Comparison of ENCODE assay signal across 21 mouse cellular contexts in genomic region chr7:134448831-134449230, GRCm38 (mm10).
DNase-seq lines count a peak whose midpoint lies in the region; ATAC-seq lines count a peak whose summit lies in the region.
"Had no signal": no experiment of that assay in that cellular context is flagged by ENCODE, and none has a peak within 500 bp of the region (broad histone marks: within the 10 kb centered on the region; RNA-seq: fewer than 3 reads in every experiment).

No protein-coding gene starts in this region.

- ATAC-seq in intestine, embryonic 14.5 days (replicated peaks; ENCODE audit: low FRiP score, low TSS enrichment, low read depth), result no peak
- ATAC-seq in intestine, embryonic 15.5 days, result no peak
- ATAC-seq: forebrain, embryonic 14.5 days; forebrain, embryonic 16.5 days had no signal

- no peaks in the 10 kb centered on the region for H3K27me3 ChIP-seq in heart, embryonic 10.5 days (ENCODE audit: insufficient read depth, poor library complexity, severe bottlenecking)
- no peaks in the 10 kb centered on the region for H3K27me3 ChIP-seq in intestine, embryonic 14.5 days (replicated peaks; ENCODE audit: control insufficient read depth, insufficient read depth, low read length)
- no peaks in the 10 kb centered on the region for H3K27me3 ChIP-seq in intestine, embryonic 15.5 days (replicated peaks)
- H3K27me3 ChIP-seq: embryonic facial prominence, embryonic 13.5 days; embryonic facial prominence, embryonic 15.5 days; forebrain, embryonic 12.5 days had no signal

- H3K27ac ChIP-seq in heart, embryonic 10.5 days, result no peak overlapping the region
- H3K27ac ChIP-seq in intestine, embryonic 14.5 days (ENCODE audit: low read depth), result no peak overlapping the region
- no peak overlapping the region for H3K27ac ChIP-seq in intestine, embryonic 15.5 days
- H3K27ac ChIP-seq: embryonic facial prominence, embryonic 13.5 days; embryonic facial prominence, embryonic 15.5 days; forebrain, embryonic 10.5 days; forebrain, embryonic 12.5 days had no signal

- no peaks in the 10 kb centered on the region for H3K36me3 ChIP-seq in heart, embryonic 10.5 days
- no peaks in the 10 kb centered on the region for H3K36me3 ChIP-seq in intestine, embryonic 14.5 days (ENCODE audit: control insufficient read depth, insufficient read depth, low read length)
- H3K36me3 ChIP-seq in intestine, embryonic 15.5 days, result no peaks in the 10 kb centered on the region
- H3K36me3 ChIP-seq: embryonic facial prominence, embryonic 13.5 days; embryonic facial prominence, embryonic 15.5 days; forebrain, embryonic 10.5 days; forebrain, embryonic 12.5 days had no signal

- 76% methylated on average over 2 of the region's 2 CpGs for WGBS in heart, embryonic 10.5 days
- WGBS in intestine, embryonic 14.5 days, result 89% methylated on average over 2 of the region's 2 CpGs
- WGBS in intestine, embryonic 15.5 days, result 75% methylated on average over 2 of the region's 2 CpGs

- DNase-seq in heart, embryonic 10.5 days (ENCODE audit: low spot score), result peak; percentile 66
- DNase-seq in heart, postnatal 36 days, result no peak
- DNase-seq in intestine, embryonic 14.5 days (ENCODE audit: low spot score), result peak; percentile 18
- DNase-seq: adrenal gland, adult 2 months; adrenal gland, postnatal 10 days; adrenal gland, postnatal 25 days; cerebellum, adult 11 months; cerebellum, adult 18-20 months; cerebellum, adult 8-10 months; cerebellum, adult 9-11 months; cerebellum, postnatal 14 days; cerebellum, postnatal 36 days; embryo, embryonic 11 days had no signal

- no peaks in the 10 kb centered on the region for H3K4me1 ChIP-seq in heart, embryonic 10.5 days
- H3K4me1 ChIP-seq in intestine, embryonic 14.5 days (replicated peaks; ENCODE audit: control insufficient read depth, insufficient read depth, low read length), result no peaks in the 10 kb centered on the region
- no peaks in the 10 kb centered on the region for H3K4me1 ChIP-seq in intestine, embryonic 15.5 days (replicated peaks)
- H3K4me1 ChIP-seq: embryonic facial prominence, embryonic 13.5 days; embryonic facial prominence, embryonic 15.5 days; forebrain, embryonic 12.5 days had no signal

- peaks cover 3% of the 10 kb centered on the region; the same call in 1 of the 2 replicates for H3K9me3 ChIP-seq in heart, embryonic 10.5 days
- no peaks in the 10 kb centered on the region for H3K9me3 ChIP-seq in intestine, embryonic 14.5 days (ENCODE audit: control insufficient read depth, low read length)
- no peaks in the 10 kb centered on the region for H3K9me3 ChIP-seq in intestine, embryonic 15.5 days
- H3K9me3 ChIP-seq: embryonic facial prominence, embryonic 15.5 days had no signal

- no peak overlapping the region for H3K4me3 ChIP-seq in heart, embryonic 10.5 days
- no peak overlapping the region for H3K4me3 ChIP-seq in intestine, embryonic 14.5 days (ENCODE audit: low read depth, low read length)
- no peak overlapping the region for H3K4me3 ChIP-seq in intestine, embryonic 15.5 days (replicated peaks)
- H3K4me3 ChIP-seq: embryonic facial prominence, embryonic 13.5 days; embryonic facial prominence, embryonic 15.5 days; erythroblast, embryonic 14.5 days; forebrain, embryonic 10.5 days; forebrain, embryonic 12.5 days had no signal

- H3K9ac ChIP-seq in intestine, embryonic 14.5 days (ENCODE audit: low read length), result no peak overlapping the region
- no peak overlapping the region for H3K9ac ChIP-seq in intestine, embryonic 15.5 days
- H3K9ac ChIP-seq: embryonic facial prominence, embryonic 13.5 days; embryonic facial prominence, embryonic 15.5 days; forebrain, embryonic 12.5 days had no signal

- intact Hi-C loops in heart, postnatal 36 days (cut with DNase I), result no loop called here

- no peak overlapping the region for H3K4me2 ChIP-seq in intestine, embryonic 14.5 days (ENCODE audit: low read length)
- H3K4me2 ChIP-seq in intestine, embryonic 15.5 days (replicated peaks), result no peak overlapping the region
- H3K4me2 ChIP-seq: embryonic facial prominence, embryonic 13.5 days; embryonic facial prominence, embryonic 15.5 days; forebrain, embryonic 12.5 days had no signal

Comparison
In these comparisons a context has a peak if more than half of its experiments do, and no peak if none do; other contexts are left out.
1. DNase-seq: peak in heart, embryonic 10.5 days (single experiment) and intestine, embryonic 14.5 days (single experiment); none in heart, postnatal 36 days (0 of 2).